Mouse (Mus musculus) liver, adult 10 weeks (tissue): ENCODE results near the gene Limd2. TPM values are rescaled to one million over a fixed set of nuclear protein-coding genes. Genes with fewer than 3 reads are reported as not detected.

ENCODE experiments used
- polyA plus RNA-seq: library from polyadenylated mRNA; stranded (reverse); fragments of 350-450 nt; fragmentation: Illumina TruSeq; extraction: RNeasy Lipid Tissue Mini Kit (QIAGEN cat#74804); gene quantifications from one replicate; pipeline ENCODE4 v1.2.3, GENCODE M21; 2014; ENCODE audit warnings: low read depth, low replicate concordance

Gene Limd2
- 6.1 TPM for polyA plus RNA-seq

DNA sequence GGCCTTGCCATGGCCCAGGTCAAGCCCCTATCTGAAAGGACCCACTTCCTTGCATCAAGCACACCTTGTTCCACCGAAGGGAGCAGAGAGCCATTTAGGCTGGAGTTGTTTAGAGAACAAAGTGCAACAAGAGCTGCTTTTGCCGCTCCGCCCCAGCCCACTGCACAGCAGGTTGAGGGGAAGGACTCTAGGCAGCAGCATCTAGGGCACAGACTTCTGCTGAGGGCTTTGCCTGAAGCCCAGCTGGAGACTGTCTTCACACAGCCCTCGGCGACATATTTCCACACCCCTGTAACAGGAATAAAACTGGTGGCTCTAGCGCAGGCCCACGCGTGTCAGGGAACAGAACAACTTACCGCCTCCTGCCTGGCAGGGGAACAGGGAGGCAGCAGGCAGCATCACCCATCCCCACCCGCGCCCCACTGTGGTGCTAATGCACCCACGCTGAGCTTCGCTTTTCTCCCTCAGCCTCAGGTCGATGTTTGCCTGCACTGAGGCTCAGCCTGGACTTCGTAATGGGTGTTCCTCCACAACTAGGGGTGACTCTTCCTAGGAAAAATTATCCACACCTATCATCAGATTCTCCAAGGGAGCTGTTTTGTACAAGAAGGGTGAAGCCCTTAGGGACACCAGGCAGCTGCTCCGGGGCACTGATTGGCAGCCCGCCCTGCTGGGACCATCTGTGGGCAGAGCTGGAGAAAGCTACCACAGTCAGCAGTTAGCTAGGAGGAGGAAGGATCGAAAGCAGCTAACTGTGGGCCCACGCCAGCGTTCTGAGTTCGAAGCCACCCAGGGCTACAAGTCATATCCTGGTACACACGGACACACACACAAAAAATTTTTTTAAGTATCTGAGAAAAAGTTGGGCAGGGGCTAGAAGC, at the start of gene Limd2, which contains the start of gene Gm10840:
Limd2 (minus strand) TSS at position 20 of the 881 bp plus-strand sequence.
Gm10840 (plus strand) TSS at position 10 of the 881 bp plus-strand sequence.

DNA sequence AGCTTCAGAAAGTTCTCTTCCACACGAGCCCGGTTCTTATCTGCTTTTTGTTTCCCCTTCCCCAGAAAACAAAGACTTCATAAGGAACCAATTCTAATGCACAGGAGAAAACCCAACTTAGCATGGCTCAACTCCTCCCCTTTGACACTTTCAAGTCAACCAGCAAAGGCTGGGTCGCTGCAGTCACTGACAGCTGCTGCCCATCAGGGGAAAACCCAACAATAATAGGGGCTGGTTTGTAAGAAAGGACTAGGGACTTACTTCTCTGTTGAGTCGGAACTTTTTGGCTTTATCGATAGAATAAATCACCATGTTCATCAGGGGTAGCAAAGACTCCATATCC, 41.4 kb upstream of the Limd2 start, which contains the start of gene Strada:
Strada (minus strand) TSS at position 46 of the 343 bp plus-strand sequence.

Other genes with a start within 250 kb of the Limd2 start
- 1.9 TPM for gene Cyb561, start 207.5 kb downstream of the Limd2 start, polyA plus RNA-seq
- 0.45 TPM for gene Ace, start 192.9 kb downstream of the Limd2 start, polyA plus RNA-seq
- gene Ace3, start 166.2 kb downstream of the Limd2 start, polyA plus RNA-seq, result not detected
- gene Kcnh6, start 152.7 kb downstream of the Limd2 start, polyA plus RNA-seq, result not detected
- 13.7 TPM for gene Dcaf7, start 124.0 kb downstream of the Limd2 start, polyA plus RNA-seq
- 12.6 TPM for gene Taco1, start 94.8 kb downstream of the Limd2 start, polyA plus RNA-seq
- gene Map3k3, start 76.2 kb downstream of the Limd2 start, polyA plus RNA-seq, result 3.6 TPM
- not detected for gene Gm10840, start within 50 bp of the Limd2 start, polyA plus RNA-seq
- 1.8 TPM for gene Strada, start 41.3 kb upstream of the Limd2 start, polyA plus RNA-seq
- 98.6 TPM for gene Ccdc47, start 55.5 kb upstream of the Limd2 start, polyA plus RNA-seq
- 20.6 TPM for gene Ddx42, start 56.1 kb upstream of the Limd2 start, polyA plus RNA-seq
- gene Ftsj3, start 95.2 kb upstream of the Limd2 start, polyA plus RNA-seq, result 13.2 TPM
- 35.5 TPM for gene Psmc5, start 95.3 kb upstream of the Limd2 start, polyA plus RNA-seq
- 11.7 TPM for gene Smarcd2, start 112.1 kb upstream of the Limd2 start, polyA plus RNA-seq
- not detected for gene Tcam1, start 115.8 kb upstream of the Limd2 start, polyA plus RNA-seq
- gene Gh, start 141.0 kb upstream of the Limd2 start, polyA plus RNA-seq, result not detected
- 0.45 TPM for gene Cd79b, start 153.9 kb upstream of the Limd2 start, polyA plus RNA-seq
- not detected for gene Scn4a, start 192.4 kb upstream of the Limd2 start, polyA plus RNA-seq
- gene Prr29, start 204.6 kb upstream of the Limd2 start, polyA plus RNA-seq, result not detected
- gene Icam2, start 227.2 kb upstream of the Limd2 start, polyA plus RNA-seq, result 1.7 TPM